Mouse (Mus musculus): Measurements from ENCODE around the gene Dag1.

- no peak for TF ChIP-seq POLR2A (IDR thresholded peaks at IDR 0.05; ENCODE audit: control insufficient read depth, low read depth, low read length)
- no peak for TF ChIP-seq CTCF (IDR thresholded peaks at IDR 0.05; ENCODE audit: control insufficient read depth, insufficient read depth, insufficient replicate concordance, low read depth, low read length)
Measured at GRCm38 (mm10) chr9:108202169-108202568, 61.6 kb downstream of the Dag1 start.

Data from testis, adult 2 months (tissue).